Mouse (Mus musculus) bone marrow, adult 2 months (tissue): ENCODE measurements around the gene Aif1.

Experiments
- CTCF ChIP-seq: fragments of 200-500 bp; IDR thresholded peaks from 2 replicates; pipeline ENCODE4 v1.5.1; 2011; ENCODE audit warnings: low read length, control low read depth; ENCODE audit not compliant: control insufficient read depth, insufficient read depth
- POLR2A ChIP-seq: fragments of 200-500 bp; IDR thresholded peaks from 2 replicates; pipeline ENCODE4 v1.6.1; 2011; ENCODE audit warnings: low read depth, mild to moderate bottlenecking, control low read depth, low read length, borderline replicate concordance; ENCODE audit not compliant: control insufficient read depth

GRCm38 (mm10) chr17:35156461-35157200 lies 19.2 kb downstream of the Aif1 start:
- no peak for TF ChIP-seq CTCF
- TF ChIP-seq POLR2A = no peak
